Mouse (Mus musculus): ENCODE results near the gene Gm10260. TPM values are rescaled to one million over a fixed set of nuclear protein-coding genes. Genes with fewer than 3 reads are reported as not detected.
A peak's percentile ranks its signal among the peaks of the same experiment; 100 is the strongest.

Gm10260 gene
- polyA plus RNA-seq, 1 experiment = 3.9 TPM

GRCm38 (mm10) chr13:97779657-97780445, 19.4 kb upstream of the Gm10260 start:
- TF ChIP-seq CTCF (conservative IDR thresholded peaks at IDR 0.05; ENCODE audit: insufficient read depth, insufficient read length, low read depth, low read length) (no peak), POLR2A (IDR thresholded peaks at IDR 0.05; ENCODE audit: low read depth, low read length) (no peak)
- H3K27ac ChIP-seq (ENCODE audit: insufficient read depth, low read depth, low read length) = no peak overlapping the region
- no peak overlapping the region for H3K4me3 ChIP-seq (ENCODE audit: insufficient read depth, low read depth, low read length)
- no peaks in the 10 kb centered on the region for H3K36me3 ChIP-seq (ENCODE audit: control insufficient read depth, insufficient read depth, low read length)
- no peak for DNase-seq
- no peaks in the 10 kb centered on the region for H3K4me1 ChIP-seq (ENCODE audit: control insufficient read depth, insufficient read depth, low read length)
- no peaks in the 10 kb centered on the region for H3K27me3 ChIP-seq (replicated peaks; ENCODE audit: control insufficient read depth, insufficient read depth, low read length)
- WGBS = 73% methylated on average over 8 of the region's 8 CpGs

GRCm38 (mm10) chr13:97778698-97779194, 18.3 kb upstream of the Gm10260 start:
- no peaks in the 10 kb centered on the region for H3K4me1 ChIP-seq (ENCODE audit: control insufficient read depth, insufficient read depth, low read length)
- no peak overlapping the region for H3K4me3 ChIP-seq (ENCODE audit: insufficient read depth, low read depth, low read length)
- DNase-seq = no peak
- TF ChIP-seq POLR2A (IDR thresholded peaks at IDR 0.05; ENCODE audit: low read depth, low read length) (no peak), CTCF (conservative IDR thresholded peaks at IDR 0.05; ENCODE audit: insufficient read depth, insufficient read length, low read depth, low read length) (no peak)
- H3K36me3 ChIP-seq (ENCODE audit: control insufficient read depth, insufficient read depth, low read length) = no peaks in the 10 kb centered on the region
- no peak overlapping the region for H3K27ac ChIP-seq (ENCODE audit: insufficient read depth, low read depth, low read length)
- 93% methylated on average over 5 of the region's 5 CpGs for WGBS
- H3K27me3 ChIP-seq (replicated peaks; ENCODE audit: control insufficient read depth, insufficient read depth, low read length) = no peaks in the 10 kb centered on the region

GRCm38 (mm10) chr13:97777667-97778066, 17.2 kb upstream of the Gm10260 start:
- whole genome bisulfite sequencing = 94% methylated on average over 2 of the region's 2 CpGs
- no peaks in the 10 kb centered on the region for H3K4me1 ChIP-seq (ENCODE audit: control insufficient read depth, insufficient read depth, low read length)
- H3K36me3 ChIP-seq (ENCODE audit: control insufficient read depth, insufficient read depth, low read length) = no peaks in the 10 kb centered on the region

GRCm38 (mm10) chr13:97776702-97777101, 16.3 kb upstream of the Gm10260 start:
- Histone ChIP-seq H3K36me3 (ENCODE audit: control insufficient read depth, insufficient read depth, low read length) (no peaks in the 10 kb centered on the region), H3K4me3 (ENCODE audit: insufficient read depth, low read depth, low read length) (no peak overlapping the region), H3K27ac (ENCODE audit: insufficient read depth, low read depth, low read length) (no peak overlapping the region), H3K4me1 (ENCODE audit: control insufficient read depth, insufficient read depth, low read length) (no peaks in the 10 kb centered on the region), H3K27me3 (replicated peaks; ENCODE audit: control insufficient read depth, insufficient read depth, low read length) (no peaks in the 10 kb centered on the region)
- DNase-seq = peak; percentile 80
- WGBS = 28% methylated on average over 3 of the region's 3 CpGs
- TF ChIP-seq CTCF (conservative IDR thresholded peaks at IDR 0.05; ENCODE audit: insufficient read depth, insufficient read length, low read depth, low read length) (no peak), POLR2A (IDR thresholded peaks at IDR 0.05; ENCODE audit: low read depth, low read length) (no peak)

More at GRCm38 (mm10) chr13:97777667-97778066, 17.2 kb upstream of the Gm10260 start:
- DNase-seq = no peak
- Histone ChIP-seq H3K27me3 (replicated peaks; ENCODE audit: control insufficient read depth, insufficient read depth, low read length) (no peaks in the 10 kb centered on the region), H3K27ac (ENCODE audit: insufficient read depth, low read depth, low read length) (no peak overlapping the region), H3K4me3 (ENCODE audit: insufficient read depth, low read depth, low read length) (no peak overlapping the region)
- no peak for TF ChIP-seq CTCF (conservative IDR thresholded peaks at IDR 0.05; ENCODE audit: insufficient read depth, insufficient read length, low read depth, low read length)

- H3K27me3 ChIP-seq (replicated peaks; ENCODE audit: control insufficient read depth, insufficient read depth, low read length) = no peaks in the 10 kb centered on the region
- no peaks in the 10 kb centered on the region for H3K36me3 ChIP-seq (ENCODE audit: control insufficient read depth, insufficient read depth, low read length)
- H3K4me3 ChIP-seq (ENCODE audit: insufficient read depth, low read depth, low read length) = no peak overlapping the region
- 96% methylated on average over 8 of the region's 8 CpGs for WGBS
- TF ChIP-seq POLR2A (IDR thresholded peaks at IDR 0.05; ENCODE audit: low read depth, low read length) (no peak), CTCF (conservative IDR thresholded peaks at IDR 0.05; ENCODE audit: insufficient read depth, insufficient read length, low read depth, low read length) (no peak)
- no peak for DNase-seq
- H3K4me1 ChIP-seq (ENCODE audit: control insufficient read depth, insufficient read depth, low read length) = no peaks in the 10 kb centered on the region
- H3K27ac ChIP-seq (ENCODE audit: insufficient read depth, low read depth, low read length) = no peak overlapping the region
These were observed 15.5 kb upstream of the Gm10260 start for GRCm38 (mm10) chr13:97775907-97776306.

- Histone ChIP-seq H3K4me1 (ENCODE audit: control insufficient read depth, insufficient read depth, low read length) (no peaks in the 10 kb centered on the region), H3K27me3 (replicated peaks; ENCODE audit: control insufficient read depth, insufficient read depth, low read length) (no peaks in the 10 kb centered on the region), H3K4me3 (ENCODE audit: insufficient read depth, low read depth, low read length) (no peak overlapping the region), H3K27ac (ENCODE audit: insufficient read depth, low read depth, low read length) (no peak overlapping the region), H3K36me3 (ENCODE audit: control insufficient read depth, insufficient read depth, low read length) (no peaks in the 10 kb centered on the region)
- DNase-seq = peak; percentile 10
- no peak for TF ChIP-seq CTCF (conservative IDR thresholded peaks at IDR 0.05; ENCODE audit: insufficient read depth, insufficient read length, low read depth, low read length)
- WGBS = 62% methylated on average over 10 of the region's 10 CpGs
These were observed 14.5 kb upstream of the Gm10260 start for GRCm38 (mm10) chr13:97774740-97775425.

- no peaks in the 10 kb centered on the region for H3K27me3 ChIP-seq (replicated peaks; ENCODE audit: control insufficient read depth, insufficient read depth, low read length)
- no peak overlapping the region for H3K4me3 ChIP-seq (ENCODE audit: insufficient read depth, low read depth, low read length)
- TF ChIP-seq POLR2A (IDR thresholded peaks at IDR 0.05; ENCODE audit: low read depth, low read length) = no peak
- TF ChIP-seq CTCF (conservative IDR thresholded peaks at IDR 0.05; ENCODE audit: insufficient read depth, insufficient read length, low read depth, low read length) = no peak
- H3K36me3 ChIP-seq (ENCODE audit: control insufficient read depth, insufficient read depth, low read length) = no peaks in the 10 kb centered on the region
- H3K4me1 ChIP-seq (ENCODE audit: control insufficient read depth, insufficient read depth, low read length) = no peaks in the 10 kb centered on the region
- DNase-seq = no peak
- no peak overlapping the region for H3K27ac ChIP-seq (ENCODE audit: insufficient read depth, low read depth, low read length)
- WGBS = 72% methylated on average over 3 of the region's 3 CpGs
These were observed 8.8 kb upstream of the Gm10260 start for GRCm38 (mm10) chr13:97769205-97769604.
